Mouse (Mus musculus): Measurements from ENCODE around the gene Laptm4a. TPM values are rescaled to one million over a fixed set of nuclear protein-coding genes. Genes with fewer than 3 reads are reported as not detected.

Laptm4a gene
- polyA plus RNA-seq, 1 experiment = 491 TPM

- H3K36me3 ChIP-seq (ENCODE audit: control insufficient read depth, insufficient read depth) = no peaks in the 10 kb centered on the region
- H3K79me2 ChIP-seq (ENCODE audit: control insufficient read depth, insufficient read depth) = no peaks in the 10 kb centered on the region
- no peak within 1 kb of the TSS for H3K4me3 ChIP-seq
- H3ac ChIP-seq (ENCODE audit: control insufficient read depth, insufficient read length) = no peak within 1 kb of the TSS
- peak within 1 kb of the TSS; percentile 81 for H3K4me2 ChIP-seq (ENCODE audit: low read depth)
- H3K27me3 ChIP-seq (ENCODE audit: control insufficient read depth, insufficient read depth, insufficient read length) = no peaks in the 10 kb centered on the region
- TF ChIP-seq MYOG (IDR thresholded peaks at IDR 0.05; ENCODE audit: control insufficient read depth in 1 of 3, insufficient read depth in 1 of 3, insufficient read length in 2 of 3, low read depth in 2 of 3) (peak in 1 of 3 experiments; percentile 25), SRF (IDR thresholded peaks at IDR 0.05; ENCODE audit: control insufficient read depth, insufficient read length, low read depth) (no peak), E2F4 (IDR thresholded peaks at IDR 0.05; ENCODE audit: insufficient read depth) (peak; percentile 91), MYOD1 (IDR thresholded peaks at IDR 0.05; ENCODE audit: control insufficient read depth in 1 of 3, insufficient read length in 2 of 3, low read depth in 2 of 3) (peak in 1 of 3 experiments; percentile 24)
Measured at GRCm38 (mm10) chr12:8947714-8948464, 26.4 kb downstream of the Laptm4a start, which contains the start of gene Matn3. Matn3 (plus strand) TSS chr12:8947929.

GRCm38 (mm10) chr12:8953136-8953535, 31.7 kb downstream of the Laptm4a start:
- TF ChIP-seq MYOD1 (IDR thresholded peaks at IDR 0.05; ENCODE audit: control insufficient read depth in 1 of 3, insufficient read length in 2 of 3, low read depth in 2 of 3) (no peak), MAX (IDR thresholded peaks at IDR 0.05; ENCODE audit: low read depth) (no peak), MYOG (IDR thresholded peaks at IDR 0.05; ENCODE audit: control insufficient read depth in 1 of 3, insufficient read depth in 1 of 3, insufficient read length in 2 of 3, low read depth in 2 of 3) (no peak), TCF3 (IDR thresholded peaks at IDR 0.05; ENCODE audit: insufficient read length, low read depth) (no peak), USF1 (IDR thresholded peaks at IDR 0.05; ENCODE audit: low read depth) (no peak), TCF12 (IDR thresholded peaks at IDR 0.05; ENCODE audit: insufficient read depth, poor library complexity, severe bottlenecking) (no peak), POLR2AphosphoS2 (IDR thresholded peaks at IDR 0.05; ENCODE audit: insufficient read length, low read depth) (no peak), E2F4 (IDR thresholded peaks at IDR 0.05; ENCODE audit: insufficient read depth) (no peak), REST (IDR thresholded peaks at IDR 0.05; ENCODE audit: insufficient read depth, insufficient read length) (no peak), SRF (IDR thresholded peaks at IDR 0.05; ENCODE audit: control insufficient read depth, insufficient read length, low read depth) (no peak), CEBPB (IDR thresholded peaks at IDR 0.05; ENCODE audit: insufficient read depth, poor library complexity, severe bottlenecking) (no peak), POLR2A (IDR thresholded peaks at IDR 0.05; ENCODE audit: insufficient read length, low read depth) (no peak)

GRCm38 (mm10) chr12:8954161-8954561, 32.7 kb downstream of the Laptm4a start:
- Histone ChIP-seq H3K4me3 (no peak overlapping the region), H3K79me2 (ENCODE audit: control insufficient read depth, insufficient read depth) (no peaks in the 10 kb centered on the region), H3K36me3 (ENCODE audit: control insufficient read depth, insufficient read depth) (no peaks in the 10 kb centered on the region), H3ac (ENCODE audit: control insufficient read depth, insufficient read length) (no peak overlapping the region), H3K27me3 (ENCODE audit: control insufficient read depth, insufficient read depth, insufficient read length) (no peaks in the 10 kb centered on the region), H3K4me2 (ENCODE audit: low read depth) (no peak overlapping the region)
- TF ChIP-seq MYOG (IDR thresholded peaks at IDR 0.05; ENCODE audit: control insufficient read depth in 1 of 3, insufficient read depth in 1 of 3, insufficient read length in 2 of 3, low read depth in 2 of 3) (no peak), REST (IDR thresholded peaks at IDR 0.05; ENCODE audit: insufficient read depth, insufficient read length) (no peak), CEBPB (IDR thresholded peaks at IDR 0.05; ENCODE audit: insufficient read depth, poor library complexity, severe bottlenecking) (no peak), MAX (IDR thresholded peaks at IDR 0.05; ENCODE audit: low read depth) (no peak)

More at GRCm38 (mm10) chr12:8953136-8953535, 31.7 kb downstream of the Laptm4a start:
- Histone ChIP-seq H3K79me2 (ENCODE audit: control insufficient read depth, insufficient read depth) (no peaks in the 10 kb centered on the region), H3K4me3 (no peak overlapping the region), H3K4me2 (ENCODE audit: low read depth) (no peak overlapping the region), H3K36me3 (ENCODE audit: control insufficient read depth, insufficient read depth) (no peaks in the 10 kb centered on the region), H3K27me3 (ENCODE audit: control insufficient read depth, insufficient read depth, insufficient read length) (no peaks in the 10 kb centered on the region), H3ac (ENCODE audit: control insufficient read depth, insufficient read length) (no peak overlapping the region)

GRCm38 (mm10) chr12:8961607-8962316, 40.3 kb downstream of the Laptm4a start:
- H3K79me2 ChIP-seq (ENCODE audit: control insufficient read depth, insufficient read depth) = no peaks in the 10 kb centered on the region
- H3K36me3 ChIP-seq (ENCODE audit: control insufficient read depth, insufficient read depth) = no peaks in the 10 kb centered on the region
- no peak for TF ChIP-seq POLR2A (IDR thresholded peaks at IDR 0.05; ENCODE audit: insufficient read length, low read depth)
- TF ChIP-seq POLR2AphosphoS2 (IDR thresholded peaks at IDR 0.05; ENCODE audit: insufficient read length, low read depth) = no peak
- no peak for TF ChIP-seq REST (IDR thresholded peaks at IDR 0.05; ENCODE audit: insufficient read depth, insufficient read length)
- TF ChIP-seq MYOG (IDR thresholded peaks at IDR 0.05; ENCODE audit: control insufficient read depth in 1 of 3, insufficient read depth in 1 of 3, insufficient read length in 2 of 3, low read depth in 2 of 3) = peak; percentile 15 to 77 (median 36)
- TF ChIP-seq MAX (IDR thresholded peaks at IDR 0.05; ENCODE audit: low read depth) = no peak
- no peak for TF ChIP-seq SRF (IDR thresholded peaks at IDR 0.05; ENCODE audit: control insufficient read depth, insufficient read length, low read depth)
- no peak for TF ChIP-seq USF1 (IDR thresholded peaks at IDR 0.05; ENCODE audit: low read depth)
- TF ChIP-seq CEBPB (IDR thresholded peaks at IDR 0.05; ENCODE audit: insufficient read depth, poor library complexity, severe bottlenecking) = no peak
- peak in 2 of 3 experiments; percentile 37 to 67 for TF ChIP-seq MYOD1 (IDR thresholded peaks at IDR 0.05; ENCODE audit: control insufficient read depth in 1 of 3, insufficient read length in 2 of 3, low read depth in 2 of 3)
- TF ChIP-seq TCF3 (IDR thresholded peaks at IDR 0.05; ENCODE audit: insufficient read length, low read depth) = no peak
- no peak for TF ChIP-seq TCF12 (IDR thresholded peaks at IDR 0.05; ENCODE audit: insufficient read depth, poor library complexity, severe bottlenecking)
- no peak overlapping the region for H3ac ChIP-seq (ENCODE audit: control insufficient read depth, insufficient read length)
- H3K27me3 ChIP-seq (ENCODE audit: control insufficient read depth, insufficient read depth, insufficient read length) = no peaks in the 10 kb centered on the region
- H3K4me3 ChIP-seq = no peak overlapping the region
- H3K4me2 ChIP-seq (ENCODE audit: low read depth) = peak overlapping the region; percentile 21
